Mouse (Mus musculus) midbrain, embryonic 12.5 days (tissue): ENCODE measurements around the gene Secisbp2. TPM values are rescaled to one million over a fixed set of nuclear protein-coding genes. Genes with fewer than 3 reads are reported as not detected.
A peak's percentile ranks its signal among the peaks of the same experiment; 100 is the strongest.

ENCODE experiments used
- ATAC-seq: fragments of 200-750 bp; cut with Nextera tagmentation; 2 replicates; pipeline ENCODE4 v1.8.0; 2017; ENCODE audit warnings: low read depth, moderate TSS enrichment, moderate library complexity; ENCODE audit not compliant: low FRiP score
- H3K27ac ChIP-seq: fragments of 300-500 bp; sonication (generic); replicated peaks from 2 replicates; pipeline ENCODE4 v1.5.1; 2016; ENCODE audit warnings: mild to moderate bottlenecking
- H3K27me3 ChIP-seq: fragments of 300-500 bp; sonication (generic); 2 replicates; pipeline ENCODE4 v1.6.1; 2016; ENCODE audit warnings: mild to moderate bottlenecking
- H3K36me3 ChIP-seq: fragments of 300-500 bp; sonication (generic); 2 replicates; pipeline ENCODE4 v1.6.1; 2016
- H3K4me1 ChIP-seq: fragments of 300-500 bp; sonication (generic); 2 replicates; pipeline ENCODE4 v1.6.1; 2016
- H3K4me2 ChIP-seq: fragments of 300-500 bp; sonication (generic); replicated peaks from 2 replicates; pipeline ENCODE4 v1.6.1; 2016; ENCODE audit warnings: mild to moderate bottlenecking, moderate library complexity
- H3K4me3 ChIP-seq: fragments of 300-500 bp; sonication (generic); 2 replicates; pipeline ENCODE4 v1.5.1; 2016; ENCODE audit warnings: mild to moderate bottlenecking
- H3K9ac ChIP-seq: fragments of 300-500 bp; sonication (generic); replicated peaks from 2 replicates; pipeline ENCODE4 v1.6.1; 2016; ENCODE audit warnings: mild to moderate bottlenecking, moderate library complexity
- H3K9me3 ChIP-seq: fragments of 300-500 bp; sonication (generic); 2 replicates; pipeline ENCODE4 v1.6.1; 2016; ENCODE audit warnings: mild to moderate bottlenecking
- WGBS: fragments of 180-500 bp; shearing (Covaris S2); methylation state at CpG from one replicate; pipeline ENCODE4 v1.1.7; 2016; 5-methylcytosine and 5-hydroxymethylcytosine counted together
- polyA plus RNA-seq: library from polyadenylated mRNA; unstranded; fragments of >200 nt; fragmentation: Nextera tagmentation; extraction: Ambion mirVana; gene quantifications from 2 replicates; pipeline ENCODE4 v1.2.1, GENCODE M21; 2016

Secisbp2 gene
- polyA plus RNA-seq, 1 experiment from 2014 or later = 39.3 TPM

- no peak overlapping the region for H3K27ac ChIP-seq
- H3K9me3 ChIP-seq = no peaks in the 10 kb centered on the region
- H3K36me3 ChIP-seq = no peaks in the 10 kb centered on the region
- H3K9ac ChIP-seq = no peak overlapping the region
- WGBS = 87% methylated on average over 6 of the region's 6 CpGs
- peaks cover 4% of the 10 kb centered on the region for H3K4me1 ChIP-seq
- no peak overlapping the region for H3K4me3 ChIP-seq
- ATAC-seq = no peak
- H3K4me2 ChIP-seq = no peak overlapping the region
- no peaks in the 10 kb centered on the region for H3K27me3 ChIP-seq
Measured at GRCm38 (mm10) chr13:51724566-51724965, 73.1 kb downstream of the Secisbp2 start.

DNA sequence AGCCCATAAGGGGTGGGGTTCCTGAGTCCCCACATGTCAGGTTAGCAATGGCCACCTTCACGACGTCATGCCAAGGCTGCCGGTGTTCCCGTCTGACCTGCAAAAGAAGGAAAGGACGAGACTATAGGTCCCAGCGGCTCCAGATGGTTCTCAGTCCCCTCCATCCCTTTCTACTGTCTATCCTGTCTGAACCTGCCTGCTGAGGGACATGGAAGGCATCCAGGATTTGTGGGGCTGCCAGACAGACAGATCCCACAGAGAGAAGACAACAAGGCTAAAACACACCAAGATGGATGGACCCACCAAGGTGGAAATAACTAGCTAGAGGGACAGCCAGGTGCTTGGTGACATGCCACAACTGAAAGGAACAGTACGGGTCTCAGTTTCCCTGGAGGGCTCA lies 73.9 kb downstream of the Secisbp2 start:
- Histone ChIP-seq H3K9ac (no peak overlapping the region), H3K4me1 (peaks cover 13% of the 10 kb centered on the region), H3K27ac (no peak overlapping the region), H3K9me3 (no peaks in the 10 kb centered on the region), H3K4me2 (no peak overlapping the region), H3K27me3 (no peaks in the 10 kb centered on the region), H3K4me3 (no peak overlapping the region), H3K36me3 (no peaks in the 10 kb centered on the region)
- WGBS = 87% methylated on average over 7 of the region's 7 CpGs
- ATAC-seq = no peak

DNA sequence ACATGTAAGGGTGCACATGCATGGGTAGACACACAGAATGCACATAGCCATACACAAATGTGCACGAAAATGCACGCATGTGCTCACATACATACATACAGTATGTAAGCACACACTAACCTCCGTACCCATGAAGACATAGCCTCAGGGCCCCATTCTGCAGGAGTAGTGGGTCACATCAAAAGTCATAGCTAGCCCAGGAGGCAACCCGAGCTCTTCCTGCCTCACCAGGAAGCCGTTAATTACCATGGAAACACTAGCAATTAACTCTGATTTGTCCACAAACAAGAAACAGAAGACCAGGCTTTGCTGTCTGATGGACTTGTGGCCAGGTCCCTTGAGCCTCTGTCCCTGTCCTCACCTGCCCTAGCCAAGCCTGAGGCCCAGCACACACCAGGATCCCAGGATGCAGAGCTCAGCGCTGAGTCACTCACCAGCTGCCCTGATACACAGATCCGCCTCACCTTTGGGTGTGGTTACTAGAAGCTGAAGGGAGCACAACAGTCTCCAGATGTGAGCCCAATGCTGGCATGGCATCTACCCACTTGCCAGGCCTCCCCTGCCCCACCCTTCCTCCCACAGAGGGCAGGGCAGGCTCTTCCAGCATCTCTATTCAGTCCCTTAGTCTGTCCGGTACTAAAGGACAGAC lies 74.6 kb downstream of the Secisbp2 start:
- Histone ChIP-seq H3K9ac (no peak overlapping the region), H3K9me3 (no peaks in the 10 kb centered on the region), H3K4me2 (no peak overlapping the region), H3K36me3 (no peaks in the 10 kb centered on the region), H3K27me3 (no peaks in the 10 kb centered on the region), H3K4me3 (no peak overlapping the region), H3K4me1 (peaks cover 15% of the 10 kb centered on the region), H3K27ac (no peak overlapping the region)
- WGBS = 75% methylated on average over 8 of the region's 8 CpGs
- ATAC-seq = no peak

GRCm38 (mm10) chr13:51727364-51727763 lies 75.9 kb downstream of the Secisbp2 start:
- Histone ChIP-seq H3K4me1 (peaks cover 24% of the 10 kb centered on the region), H3K9ac (no peak overlapping the region), H3K4me2 (no peak overlapping the region), H3K36me3 (no peaks in the 10 kb centered on the region), H3K27ac (no peak overlapping the region), H3K9me3 (no peaks in the 10 kb centered on the region), H3K27me3 (no peaks in the 10 kb centered on the region), H3K4me3 (no peak overlapping the region)
- WGBS = 76% methylated on average over 7 of the region's 7 CpGs
- ATAC-seq = no peak

DNA sequence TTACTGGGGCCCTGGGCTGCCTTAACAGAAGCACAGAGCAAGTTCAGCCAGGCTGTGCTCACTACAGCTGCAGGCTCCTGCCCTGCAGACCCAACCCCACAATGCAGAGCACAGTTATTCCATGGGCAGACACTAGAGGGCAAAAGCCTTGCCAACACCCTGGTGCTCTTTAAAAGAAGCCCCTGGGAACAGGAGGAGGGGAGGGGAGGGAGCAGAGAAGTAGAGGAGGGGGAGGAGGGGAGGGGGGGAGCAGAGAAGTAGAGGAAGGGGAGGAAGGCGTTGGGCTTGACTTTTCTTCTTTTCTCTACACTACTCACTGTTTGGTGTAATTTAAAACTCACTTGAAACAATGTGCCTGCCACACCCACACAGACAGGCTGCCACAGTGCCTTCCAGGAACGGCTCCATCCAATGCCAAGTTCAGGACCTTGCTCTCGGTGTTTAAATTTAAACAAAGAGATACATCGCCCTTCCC lies 78.4 kb downstream of the Secisbp2 start:
- WGBS = 12% methylated on average over 4 of the region's 4 CpGs
- Histone ChIP-seq H3K9ac (no peak overlapping the region), H3K27me3 (no peaks in the 10 kb centered on the region), H3K4me3 (no peak overlapping the region), H3K4me2 (no peak overlapping the region), H3K27ac (no peak overlapping the region), H3K4me1 (peaks cover 29% of the 10 kb centered on the region), H3K36me3 (no peaks in the 10 kb centered on the region), H3K9me3 (no peaks in the 10 kb centered on the region)
- peak; percentile 48; the same call in 1 of the 2 replicates for ATAC-seq

GRCm38 (mm10) chr13:51731474-51731873 lies 80.0 kb downstream of the Secisbp2 start:
- Histone ChIP-seq H3K27me3 (no peaks in the 10 kb centered on the region), H3K4me2 (no peak overlapping the region), H3K9me3 (no peaks in the 10 kb centered on the region), H3K9ac (no peak overlapping the region), H3K27ac (no peak overlapping the region), H3K4me3 (no peak overlapping the region), H3K4me1 (peaks cover 29% of the 10 kb centered on the region), H3K36me3 (no peaks in the 10 kb centered on the region)
- no peak for ATAC-seq
- WGBS = 95% methylated on average over 7 of the region's 7 CpGs

DNA sequence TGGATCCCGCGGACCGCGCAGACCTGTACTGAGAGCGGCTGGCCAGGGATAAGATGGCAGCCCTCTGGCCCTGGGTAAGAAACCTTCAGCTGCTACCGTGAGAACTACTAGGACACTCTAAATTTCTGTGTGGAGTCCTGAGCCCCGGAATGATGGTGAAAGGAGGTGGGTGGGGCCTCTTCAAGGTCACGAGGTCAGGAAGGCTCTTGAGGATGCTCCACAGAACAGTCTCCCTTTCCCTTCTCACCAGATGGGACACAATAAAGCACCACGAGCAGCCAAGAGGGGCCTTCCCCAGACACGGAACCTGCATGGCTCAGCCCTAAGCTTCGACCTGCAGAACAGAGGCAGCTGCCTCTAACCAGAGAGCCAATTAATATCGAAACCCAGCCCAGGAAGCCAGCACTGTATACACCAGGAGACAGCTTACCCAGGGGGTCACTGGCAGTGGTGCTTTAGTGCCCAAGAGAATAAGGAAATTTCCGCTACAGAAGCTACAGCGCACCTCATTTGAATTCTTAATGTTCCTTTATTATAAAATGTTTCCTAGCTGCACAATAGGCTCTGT lies 80.7 kb downstream of the Secisbp2 start:
- WGBS = 58% methylated on average over 14 of the region's 14 CpGs
- Histone ChIP-seq H3K9ac (no peak overlapping the region), H3K27me3 (no peaks in the 10 kb centered on the region), H3K9me3 (no peaks in the 10 kb centered on the region), H3K4me3 (no peak overlapping the region), H3K27ac (peak overlapping the region; percentile 54), H3K4me2 (no peak overlapping the region), H3K4me1 (peaks cover 29% of the 10 kb centered on the region), H3K36me3 (no peaks in the 10 kb centered on the region)
- no peak; the same call in none of the 2 replicates for ATAC-seq

Other genes starting within 250 kb of the Secisbp2 start
- 29.8 and 40.4 TPM in 2 replicates for gene S1pr3, start 243.1 kb upstream of the Secisbp2 start, polyA plus RNA-seq
- 7.9 and 8.3 TPM in 2 replicates for gene Shc3, start 82.3 kb upstream of the Secisbp2 start, polyA plus RNA-seq
- gene Cks2, start 6.5 kb upstream of the Secisbp2 start, polyA plus RNA-seq = 244 and 257 TPM in 2 replicates
- 4.9 and 6.6 TPM in 2 replicates for gene Sema4d, start 142.1 kb downstream of the Secisbp2 start, polyA plus RNA-seq
- gene Gadd45g, start 195.0 kb downstream of the Secisbp2 start, polyA plus RNA-seq = 333 and 354 TPM in 2 replicates